Mouse (Mus musculus) left cerebral cortex, adult 9 months (tissue): ENCODE results near the gene Trub2.

Source experiments
- DNase-seq, 2 experiments: peaks; one replicate each; pipeline ENCODE4 v3.0.0; 2022; ENCODE audit warnings: low spot score in 2 of 2

Trub2 gene

GRCm38 (mm10) chr2:29773323-29773722 is 15.0 kb downstream of the Trub2 start:
- no peak for DNase-seq

DNA sequence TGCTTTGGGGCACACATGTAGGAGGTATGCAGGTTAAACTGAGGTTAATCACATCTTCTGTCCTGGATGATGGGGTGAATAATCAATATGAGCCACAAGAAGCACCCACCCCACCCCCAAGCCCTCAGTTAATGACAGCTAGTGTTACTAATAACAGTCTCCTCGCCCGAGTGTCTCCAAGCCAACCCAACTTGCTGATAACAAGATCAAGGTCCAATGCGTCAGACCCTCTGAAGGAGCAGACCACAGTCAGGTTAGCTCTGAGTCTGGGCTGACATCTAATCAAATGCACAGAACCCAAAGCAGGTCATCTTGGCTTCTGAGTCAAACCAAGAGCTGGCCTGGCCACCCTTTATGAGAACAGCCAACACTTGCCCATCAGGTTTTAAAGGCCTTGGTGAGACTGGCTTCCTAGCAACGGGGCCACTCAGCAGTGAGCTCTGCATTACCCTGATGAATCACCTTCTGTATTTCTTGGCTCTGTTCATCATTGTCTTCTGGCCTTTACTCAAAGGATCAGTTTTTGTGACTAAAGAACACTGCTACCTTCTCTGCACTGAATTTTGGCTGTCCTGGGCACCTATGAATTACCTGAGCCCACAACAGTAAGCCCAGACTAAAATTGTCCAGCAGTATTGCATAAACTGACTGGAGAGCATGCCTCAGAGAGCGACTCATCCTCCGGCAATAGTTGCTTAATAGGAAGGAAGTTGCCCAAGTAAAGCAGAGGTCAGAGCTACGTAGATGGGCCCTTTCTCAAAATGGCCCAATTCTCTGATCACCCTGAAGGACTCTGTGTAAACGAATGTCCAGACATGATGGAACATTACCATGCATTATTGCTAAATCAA is 16.5 kb downstream of the Trub2 start:
- DNase-seq: no peak

DNA sequence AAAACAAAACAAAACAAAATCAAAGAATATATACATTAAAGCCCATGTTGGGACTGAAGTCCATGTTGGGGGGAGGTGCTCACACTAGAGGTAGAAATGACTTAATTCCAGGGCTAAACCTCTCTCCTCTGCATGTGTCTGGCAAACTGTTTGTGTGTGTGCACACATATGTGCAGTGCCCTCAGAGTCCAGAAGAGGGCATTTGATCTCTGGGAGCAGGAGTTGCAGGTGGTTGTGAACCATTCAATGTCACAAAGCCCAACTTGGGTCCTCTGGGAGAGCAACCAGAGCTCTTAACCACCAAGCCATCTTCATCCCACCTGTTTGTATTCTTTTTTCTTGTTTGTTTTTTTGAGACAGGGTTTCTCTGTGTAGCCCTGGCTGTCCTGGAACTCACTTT is 18.1 kb downstream of the Trub2 start:
- DNase-seq: no peak

- no peak for DNase-seq
Measured at GRCm38 (mm10) chr2:29768901-29769300, 19.4 kb downstream of the Trub2 start.

GRCm38 (mm10) chr2:29767976-29768709 is 20.2 kb downstream of the Trub2 start:
- DNase-seq: no peak

- DNase-seq: peak in 1 of 2 experiments; percentile 58
Measured at GRCm38 (mm10) chr2:29764831-29765230, 23.5 kb downstream of the Trub2 start.

- DNase-seq: no peak
Measured at GRCm38 (mm10) chr2:29755693-29756092, 32.6 kb downstream of the Trub2 start.

GRCm38 (mm10) chr2:29752397-29752796 is 35.9 kb downstream of the Trub2 start:
- DNase-seq: no peak

GRCm38 (mm10) chr2:29751497-29751896 is 36.8 kb downstream of the Trub2 start, which contains the start of gene Gm13420:
Gm13420 (minus strand) TSS chr2:29751685.
- no peak for DNase-seq

- DNase-seq: no peak
Measured at GRCm38 (mm10) chr2:29748499-29748898, 39.8 kb downstream of the Trub2 start.

DNA sequence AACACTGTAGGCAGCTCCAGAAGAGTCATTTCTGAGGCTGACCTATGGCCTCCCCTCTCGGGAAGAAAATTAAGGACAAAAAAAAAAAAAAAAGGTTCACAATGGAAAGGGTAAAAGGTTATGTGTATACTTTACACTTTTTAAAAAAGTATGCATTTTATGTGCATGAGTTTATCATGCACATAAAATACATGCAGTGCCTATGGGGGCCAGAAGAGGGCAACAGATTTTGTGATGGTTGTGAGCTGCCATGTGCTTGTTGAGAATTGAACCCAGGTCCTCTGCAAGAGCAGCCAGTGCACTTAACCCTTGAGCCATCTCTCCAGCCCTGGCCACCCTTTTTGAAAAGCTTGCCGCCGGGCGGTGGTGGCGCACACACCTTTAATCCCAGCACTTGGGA is 40.5 kb downstream of the Trub2 start:
- peak in 1 of 2 experiments; percentile 37 for DNase-seq

DNA sequence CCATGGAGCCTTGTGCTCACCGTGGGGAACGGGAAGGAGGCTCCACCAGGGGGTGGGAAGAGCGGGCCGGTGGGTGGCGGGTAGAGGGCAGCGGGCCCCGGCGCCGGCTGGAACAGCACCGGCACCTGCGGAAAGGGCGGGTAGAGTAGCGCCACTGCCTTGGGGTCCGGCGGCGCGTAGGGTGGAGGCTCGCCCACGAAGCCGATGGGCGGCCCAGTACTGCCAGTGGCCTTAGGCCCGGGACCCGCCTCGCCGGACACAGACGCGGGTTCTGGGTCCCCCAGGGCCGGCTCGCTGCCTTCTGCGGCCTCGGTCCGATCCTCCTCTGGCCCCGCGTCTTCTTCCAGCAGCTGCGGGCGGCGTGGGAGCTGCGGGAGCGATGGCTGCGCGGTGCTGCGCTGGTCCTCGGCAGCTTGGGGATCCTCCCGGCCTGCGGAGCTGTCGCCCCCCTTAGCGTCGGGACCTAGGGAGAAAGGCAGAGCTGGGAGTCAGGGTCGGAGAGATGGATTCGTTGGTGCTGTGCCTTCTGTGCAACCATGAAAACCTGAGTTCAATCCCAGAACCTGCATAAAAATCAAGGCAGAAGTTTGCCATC is 41.0 kb downstream of the Trub2 start:
- no peak for DNase-seq

- DNase-seq: no peak
Measured at GRCm38 (mm10) chr2:29744256-29744655, 44.0 kb downstream of the Trub2 start.

DNA sequence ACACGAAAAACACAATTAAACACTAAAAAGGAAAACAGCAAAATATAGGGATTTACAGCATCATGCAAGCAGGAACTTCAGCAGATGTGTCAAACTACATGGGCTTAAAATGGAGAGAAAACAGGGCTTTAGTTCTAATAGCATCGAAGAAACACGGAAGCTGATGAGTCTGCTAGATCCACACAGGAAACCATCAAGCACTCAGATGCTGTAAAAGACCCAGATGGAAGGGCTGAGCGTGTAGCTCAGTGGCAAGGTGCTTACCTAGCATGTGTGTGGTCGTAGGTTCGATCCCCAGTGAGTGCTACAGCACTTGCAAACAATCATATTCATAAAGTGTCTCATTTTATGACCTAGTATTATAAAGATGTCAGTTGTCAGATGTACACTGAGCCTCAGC is 47.1 kb downstream of the Trub2 start:
- no peak for DNase-seq

GRCm38 (mm10) chr2:29739368-29739767 is 48.9 kb downstream of the Trub2 start:
- peak in 1 of 2 experiments; percentile 44 for DNase-seq

GRCm38 (mm10) chr2:29738799-29739198 is 49.5 kb downstream of the Trub2 start:
- no peak for DNase-seq

DNA sequence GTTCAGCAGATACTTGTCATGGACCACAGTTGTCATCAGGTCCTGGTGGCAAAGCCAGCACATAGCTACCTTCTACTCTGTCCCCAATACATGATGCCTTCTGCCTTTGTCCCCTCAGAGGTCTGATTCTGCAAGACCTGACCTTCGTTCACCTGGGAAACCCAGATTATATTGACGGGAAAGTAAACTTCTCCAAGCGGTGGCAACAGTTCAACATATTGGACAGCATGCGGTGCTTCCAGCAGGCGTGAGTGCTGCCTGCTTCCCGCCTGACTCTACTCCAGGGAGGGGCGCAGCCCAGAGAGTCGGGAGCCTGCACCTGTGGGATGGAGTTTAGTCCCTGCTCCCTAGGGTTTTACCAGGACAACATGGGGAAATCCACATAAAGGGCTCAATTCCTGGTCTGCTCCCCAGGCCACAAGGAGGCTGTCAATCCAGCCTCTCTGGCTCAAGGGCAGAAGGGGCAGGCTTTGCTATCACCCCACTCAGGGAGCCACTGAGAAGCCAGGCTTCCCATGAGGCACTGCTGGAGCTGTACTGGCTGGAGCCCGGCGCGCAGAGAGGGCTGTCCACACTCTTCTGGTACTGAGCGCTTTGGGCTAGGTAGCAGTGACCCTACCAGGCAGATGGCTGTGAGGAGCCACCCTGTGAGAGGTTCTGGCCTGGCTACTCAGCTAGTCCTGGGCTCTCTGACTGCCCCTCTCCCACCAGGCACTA is 50.9 kb downstream of the Trub2 start:
- DNase-seq: no peak

DNA sequence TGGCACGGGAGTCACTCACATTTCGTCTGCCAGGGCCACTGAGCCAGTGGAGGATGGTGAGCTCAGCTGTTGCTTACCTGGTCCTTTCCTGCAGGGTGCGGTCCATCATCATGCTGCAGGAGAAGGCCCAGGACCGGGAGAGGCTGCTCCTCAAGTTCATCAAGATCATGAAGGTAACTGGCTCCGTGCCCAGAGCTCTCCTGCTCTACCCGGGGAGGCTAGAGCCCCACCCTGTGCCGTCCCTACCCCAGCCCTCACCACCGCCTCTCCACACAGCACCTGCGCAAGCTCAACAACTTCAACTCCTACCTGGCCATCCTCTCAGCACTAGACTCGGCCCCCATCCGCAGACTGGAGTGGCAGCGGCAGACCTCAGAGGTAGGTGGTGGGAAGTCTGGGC is 52.6 kb downstream of the Trub2 start:
- no peak for DNase-seq

DNA sequence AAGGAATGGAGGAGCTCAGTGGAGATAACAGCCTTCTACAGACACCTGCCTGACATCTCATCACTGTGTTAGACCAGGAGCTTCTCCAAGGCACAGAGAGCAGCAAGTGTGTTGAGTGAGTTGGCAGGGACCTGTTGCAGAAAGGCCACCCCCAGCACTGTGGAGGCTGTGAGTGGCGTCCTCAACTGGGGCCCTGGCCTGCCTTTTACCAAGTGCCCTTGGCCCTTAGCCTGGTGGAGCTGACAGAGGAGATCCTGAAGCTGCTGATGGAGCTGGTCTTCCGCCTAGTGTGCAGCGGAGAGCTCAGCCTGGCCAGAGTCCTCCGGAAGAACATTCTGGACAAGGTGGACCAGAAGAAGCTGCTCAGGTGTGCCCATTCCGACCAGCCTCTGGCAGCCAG is 55.0 kb downstream of the Trub2 start:
- no peak for DNase-seq

- DNase-seq: no peak
Measured at GRCm38 (mm10) chr2:29732559-29732958, 55.7 kb downstream of the Trub2 start.

GRCm38 (mm10) chr2:29731545-29731944 is 56.8 kb downstream of the Trub2 start:
- no peak for DNase-seq

DNA sequence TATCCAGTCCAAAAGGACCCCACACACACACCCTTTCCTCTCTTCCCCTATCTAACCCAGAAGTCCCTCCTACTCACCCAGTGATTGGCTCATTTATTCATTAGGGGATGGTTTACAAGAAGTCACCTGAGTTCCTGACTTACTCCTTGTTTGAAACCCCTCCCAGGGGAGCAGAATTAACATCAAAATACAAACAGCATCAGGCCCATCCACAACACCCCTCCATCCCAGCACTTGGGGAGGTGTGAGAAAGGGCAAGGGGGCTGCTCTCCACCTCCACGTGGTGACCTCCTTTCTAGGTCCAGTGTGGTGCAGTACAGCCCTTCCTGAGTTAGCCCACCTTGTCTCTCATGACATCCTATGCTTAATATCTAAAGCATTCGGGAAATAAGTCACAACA is 58.8 kb downstream of the Trub2 start:
- DNase-seq: no peak
